ENCODE assay signal across 22 mouse cellular contexts in the genomic region with DNA sequence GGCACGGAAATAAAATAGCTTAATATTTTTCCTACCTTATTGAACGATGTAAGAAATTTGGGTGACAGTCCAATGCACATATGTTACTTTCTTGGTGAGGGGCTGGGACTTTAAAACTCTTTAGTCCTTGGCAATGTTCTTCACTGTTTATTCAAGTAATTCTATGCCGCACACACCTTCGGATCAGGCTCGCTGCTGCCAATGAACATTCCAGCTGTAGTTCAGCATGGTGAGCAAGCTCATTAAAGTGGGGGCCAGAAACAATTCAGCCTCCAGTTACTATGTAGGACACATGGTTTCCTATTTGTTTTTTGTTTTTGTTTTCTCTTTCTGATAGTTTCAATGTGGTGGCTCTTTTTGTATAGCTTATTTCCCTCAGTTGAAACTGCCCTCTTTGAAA. TPM values are rescaled to one million over a fixed set of nuclear protein-coding genes. Genes with fewer than 3 reads are reported as not detected.
A peak's percentile ranks its signal among the peaks of the same experiment; 100 is the strongest.
DNase-seq lines count a peak whose midpoint lies in the region; ATAC-seq and TF ChIP-seq lines count a peak whose summit lies in the region.
"Had no signal": no experiment of that assay in that cellular context is flagged by ENCODE, and none has a peak within 500 bp of the region (broad histone marks: within the 10 kb centered on the region; RNA-seq: fewer than 3 reads in every experiment).

No protein-coding gene starts in this region.

- DNase-seq in kidney, postnatal 25 days, result no peak
- no peak for DNase-seq in kidney, adult 18-20 months
- no peak for DNase-seq in kidney, postnatal 10 days
- DNase-seq in kidney, postnatal 0 days (ENCODE audit: low spot score), result peak; percentile 28
- DNase-seq in kidney, postnatal 36 days, result no peak
- DNase-seq: adrenal gland, adult 2 months; adrenal gland, adult 8-10 months; adrenal gland, postnatal 10 days; adrenal gland, postnatal 14 days; adrenal gland, postnatal 25 days; adrenal gland, postnatal 36 days; B cell, adult 2 months; cerebellum, adult 11 months; cerebellum, adult 11-12 months had no signal

- no peak overlapping the region for H3K27ac ChIP-seq in kidney, embryonic 14.5 days (ENCODE audit: low read depth, low read length)
- no peak overlapping the region for H3K27ac ChIP-seq in kidney, embryonic 15.5 days
- H3K27ac ChIP-seq in kidney, embryonic 16.5 days (ENCODE audit: low read length), result no peak overlapping the region
- no peak overlapping the region for H3K27ac ChIP-seq in kidney, postnatal 0 days

- H3K4me1 ChIP-seq in kidney, embryonic 14.5 days (ENCODE audit: control insufficient read depth, insufficient read depth, low read length), result peaks cover 5% of the 10 kb centered on the region; the same call in 1 of the 2 replicates
- peaks cover 4% of the 10 kb centered on the region; the same call in 1 of the 2 replicates for H3K4me1 ChIP-seq in kidney, embryonic 15.5 days
- peaks cover 13% of the 10 kb centered on the region for H3K4me1 ChIP-seq in kidney, embryonic 16.5 days (ENCODE audit: insufficient read depth, low read length)
- peaks cover 1% of the 10 kb centered on the region; the same call in 1 of the 2 replicates for H3K4me1 ChIP-seq in kidney, postnatal 0 days (replicated peaks; ENCODE audit: insufficient read depth, low read length)

- H3K4me3 ChIP-seq in kidney, embryonic 14.5 days (ENCODE audit: low read length), result no peak overlapping the region
- H3K4me3 ChIP-seq in kidney, embryonic 15.5 days (replicated peaks), result no peak overlapping the region
- H3K4me3 ChIP-seq in kidney, embryonic 16.5 days (ENCODE audit: low read length), result no peak overlapping the region
- no peak overlapping the region for H3K4me3 ChIP-seq in kidney, postnatal 0 days (replicated peaks; ENCODE audit: low read depth, low read length)

- peaks cover 32% of the 10 kb centered on the region for H3K36me3 ChIP-seq in kidney, embryonic 14.5 days (ENCODE audit: control insufficient read depth, insufficient read depth, low read length)
- peaks cover 23% of the 10 kb centered on the region for H3K36me3 ChIP-seq in kidney, embryonic 15.5 days
- H3K36me3 ChIP-seq in kidney, embryonic 16.5 days (ENCODE audit: insufficient read depth, low read length), result peaks cover 18% of the 10 kb centered on the region
- H3K36me3 ChIP-seq in kidney, postnatal 0 days (ENCODE audit: insufficient read depth, low read length), result peaks cover 7% of the 10 kb centered on the region; the same call in 1 of the 2 replicates
- H3K36me3 ChIP-seq: G1E had no signal

- H3K27me3 ChIP-seq in kidney, embryonic 14.5 days (ENCODE audit: control insufficient read depth, insufficient read depth, low read length), result no peaks in the 10 kb centered on the region
- no peaks in the 10 kb centered on the region for H3K27me3 ChIP-seq in kidney, embryonic 15.5 days
- H3K27me3 ChIP-seq in kidney, embryonic 16.5 days (ENCODE audit: insufficient read depth, low read length), result no peaks in the 10 kb centered on the region
- no peaks in the 10 kb centered on the region for H3K27me3 ChIP-seq in kidney, postnatal 0 days (ENCODE audit: insufficient read depth, low read length)
- H3K27me3 ChIP-seq: CH12.LX, Patski had no signal

- 0 out of 2 replicates have a peak, but pooled peaks have one; percentile 32 for ATAC-seq in kidney, embryonic 14.5 days (ENCODE audit: low FRiP score, low TSS enrichment)
- peak; percentile 60; the same call in 1 of the 2 replicates for ATAC-seq in kidney, embryonic 15.5 days (replicated peaks; ENCODE audit: low FRiP score)
- peak; percentile 75; the same call in 1 of the 2 replicates for ATAC-seq in kidney, embryonic 16.5 days (ENCODE audit: low FRiP score, low TSS enrichment)
- no peak for ATAC-seq in kidney, postnatal 0 days (replicated peaks; ENCODE audit: low FRiP score, low read depth)
- ATAC-seq: activated CD4-positive, CD25-positive, alpha-beta regulatory T cell, adult 4 months; CD4-positive, CD25-positive, alpha-beta regulatory T cell, adult 4 months; Patski had no signal

- H3K9ac ChIP-seq in kidney, embryonic 14.5 days (ENCODE audit: low read depth, low read length), result no peak overlapping the region
- no peak overlapping the region for H3K9ac ChIP-seq in kidney, embryonic 15.5 days
- no peak overlapping the region for H3K9ac ChIP-seq in kidney, embryonic 16.5 days (replicated peaks; ENCODE audit: low read length)
- H3K9ac ChIP-seq in kidney, postnatal 0 days (ENCODE audit: low read depth, low read length), result no peak overlapping the region

- no peaks in the 10 kb centered on the region for H3K9me3 ChIP-seq in kidney, embryonic 14.5 days (ENCODE audit: control insufficient read depth, low read length)
- H3K9me3 ChIP-seq in kidney, embryonic 15.5 days (replicated peaks), result no peaks in the 10 kb centered on the region
- no peaks in the 10 kb centered on the region for H3K9me3 ChIP-seq in kidney, embryonic 16.5 days (ENCODE audit: low read length)
- no peaks in the 10 kb centered on the region for H3K9me3 ChIP-seq in kidney, postnatal 0 days (replicated peaks; ENCODE audit: low read length)

- TF ChIP-seq CTCF in kidney, postnatal 0 days (IDR thresholded peaks at IDR 0.05; ENCODE audit: low read depth), result no peak

- no peak overlapping the region for H3K4me2 ChIP-seq in kidney, embryonic 14.5 days (replicated peaks; ENCODE audit: low read depth, low read length)
- H3K4me2 ChIP-seq in kidney, embryonic 15.5 days, result no peak overlapping the region
- no peak overlapping the region for H3K4me2 ChIP-seq in kidney, embryonic 16.5 days (replicated peaks; ENCODE audit: low read depth, low read length)
- no peak overlapping the region for H3K4me2 ChIP-seq in kidney, postnatal 0 days (ENCODE audit: low read length)

- WGBS in kidney, embryonic 14.5 days, result 47% methylated on average over 5 of the region's 5 CpGs
- 52% methylated on average over 5 of the region's 5 CpGs for WGBS in kidney, embryonic 15.5 days
- 41% methylated on average over 5 of the region's 5 CpGs for WGBS in kidney, embryonic 16.5 days
- WGBS in kidney, postnatal 0 days, result 52% methylated on average over 5 of the region's 5 CpGs

RNA-seq across cellular contexts. Expression of gene Flrt3, which starts 8.6 kb away (rescaled TPM):
- polyA plus RNA-seq in kidney, embryonic 14.5 days (2014; fragmentation: Nextera tagmentation; extraction: Ambion mirVana), result 18.6 and 27.5 TPM in 2 replicates
- 22.2 and 25.4 TPM in 2 replicates for polyA plus RNA-seq in kidney, embryonic 15.5 days (2015; fragmentation: Nextera tagmentation; extraction: Ambion mirVana)
- polyA plus RNA-seq in kidney, embryonic 16.5 days (2015; fragmentation: Nextera tagmentation; extraction: Ambion mirVana), result 26.6 and 27.7 TPM in 2 replicates
- 17.3 and 18.2 TPM in 2 replicates for polyA plus RNA-seq in kidney, postnatal 0 days (2015; fragmentation: Nextera tagmentation; extraction: Ambion mirVana)
- polyA plus RNA-seq: G1E had no signal
